Mouse (Mus musculus): Measurements from ENCODE around the gene Atpaf2.

Atpaf2 gene

GRCm38 (mm10) chr11:60397172-60397571 is 21.1 kb downstream of the Atpaf2 start:
- DNase-seq (ENCODE audit: low read depth, low spot score), result no peak

- DNase-seq (ENCODE audit: low read depth, low spot score), result no peak
These were observed 21.7 kb downstream of the Atpaf2 start for GRCm38 (mm10) chr11:60396546-60396945.

- no peak for DNase-seq (ENCODE audit: low read depth, low spot score)
These were observed 26.9 kb downstream of the Atpaf2 start for GRCm38 (mm10) chr11:60391346-60391745.

GRCm38 (mm10) chr11:60387944-60388343 is 30.3 kb downstream of the Atpaf2 start:
- DNase-seq (ENCODE audit: low read depth, low spot score), result no peak

- DNase-seq (ENCODE audit: low read depth, low spot score), result no peak
These were observed 32.3 kb downstream of the Atpaf2 start for GRCm38 (mm10) chr11:60385946-60386345.

GRCm38 (mm10) chr11:60384762-60385421 is 33.4 kb downstream of the Atpaf2 start:
- DNase-seq (ENCODE audit: low read depth, low spot score), result no peak

GRCm38 (mm10) chr11:60383518-60383917 is 34.7 kb downstream of the Atpaf2 start:
- no peak for DNase-seq (ENCODE audit: low read depth, low spot score)

- no peak for DNase-seq (ENCODE audit: low read depth, low spot score)
These were observed 43.8 kb downstream of the Atpaf2 start for GRCm38 (mm10) chr11:60374481-60374880.

- no peak for DNase-seq (ENCODE audit: low read depth, low spot score)
These were observed 47.8 kb downstream of the Atpaf2 start for GRCm38 (mm10) chr11:60370431-60370830.

- DNase-seq (ENCODE audit: low read depth, low spot score), result no peak
These were observed 48.8 kb downstream of the Atpaf2 start for GRCm38 (mm10) chr11:60369448-60369847.

GRCm38 (mm10) chr11:60368909-60369308 is 49.3 kb downstream of the Atpaf2 start:
- DNase-seq (ENCODE audit: low read depth, low spot score), result no peak

- DNase-seq (ENCODE audit: low read depth, low spot score), result no peak
These were observed 51.0 kb downstream of the Atpaf2 start for GRCm38 (mm10) chr11:60367256-60367655.

GRCm38 (mm10) chr11:60366239-60367019 is 51.8 kb downstream of the Atpaf2 start:
- peak; percentile 42 for DNase-seq (ENCODE audit: low read depth, low spot score)

GRCm38 (mm10) chr11:60360631-60361201 is 57.5 kb downstream of the Atpaf2 start:
- DNase-seq (ENCODE audit: low read depth, low spot score), result no peak

- DNase-seq (ENCODE audit: low read depth, low spot score), result no peak
These were observed 58.3 kb downstream of the Atpaf2 start for GRCm38 (mm10) chr11:60359936-60360335.

- no peak for DNase-seq (ENCODE audit: low read depth, low spot score)
These were observed 59.1 kb downstream of the Atpaf2 start for GRCm38 (mm10) chr11:60359138-60359537.

GRCm38 (mm10) chr11:60358548-60358947 is 59.7 kb downstream of the Atpaf2 start:
- no peak for DNase-seq (ENCODE audit: low read depth, low spot score)

- no peak for DNase-seq (ENCODE audit: low read depth, low spot score)
These were observed 61.1 kb downstream of the Atpaf2 start for GRCm38 (mm10) chr11:60357116-60357515.

- no peak for DNase-seq (ENCODE audit: low read depth, low spot score)
These were observed 62.3 kb downstream of the Atpaf2 start for GRCm38 (mm10) chr11:60355952-60356351.

GRCm38 (mm10) chr11:60352559-60353411 is 65.5 kb downstream of the Atpaf2 start, which contains the start of the genes Tom1l2 and Drc3:
Gene Tom1l2 (minus strand): TSS chr11:60352905.
Gene Drc3 (plus strand): TSS chr11:60353329.
- peak; percentile 99 for DNase-seq (ENCODE audit: low read depth, low spot score)

- no peak for DNase-seq (ENCODE audit: low read depth, low spot score)
These were observed 66.3 kb downstream of the Atpaf2 start for GRCm38 (mm10) chr11:60351925-60352371.

- DNase-seq (ENCODE audit: low read depth, low spot score), result no peak
These were observed 66.9 kb downstream of the Atpaf2 start for GRCm38 (mm10) chr11:60351388-60351787.

Data from forelimb bud, embryonic 11.5 days (tissue).